Mouse (Mus musculus) testis, adult 2 months (tissue): ENCODE measurements around the gene Prrc2a.

Experiments used
- CTCF ChIP-seq: fragments of 200-500 bp; IDR thresholded peaks from 2 replicates; pipeline ENCODE4 v1.5.1; 2012; ENCODE audit warnings: low read depth, mild to moderate bottlenecking, inconsistent platforms, low read length, moderate library complexity; ENCODE audit not compliant: control insufficient read depth, insufficient read depth, insufficient replicate concordance
- POLR2A ChIP-seq: fragments of 200-500 bp; IDR thresholded peaks from 2 replicates; pipeline ENCODE4 v1.6.1; 2012; ENCODE audit warnings: low read depth, mild to moderate bottlenecking, inconsistent platforms, low read length, moderate library complexity; ENCODE audit not compliant: control insufficient read depth

DNA sequence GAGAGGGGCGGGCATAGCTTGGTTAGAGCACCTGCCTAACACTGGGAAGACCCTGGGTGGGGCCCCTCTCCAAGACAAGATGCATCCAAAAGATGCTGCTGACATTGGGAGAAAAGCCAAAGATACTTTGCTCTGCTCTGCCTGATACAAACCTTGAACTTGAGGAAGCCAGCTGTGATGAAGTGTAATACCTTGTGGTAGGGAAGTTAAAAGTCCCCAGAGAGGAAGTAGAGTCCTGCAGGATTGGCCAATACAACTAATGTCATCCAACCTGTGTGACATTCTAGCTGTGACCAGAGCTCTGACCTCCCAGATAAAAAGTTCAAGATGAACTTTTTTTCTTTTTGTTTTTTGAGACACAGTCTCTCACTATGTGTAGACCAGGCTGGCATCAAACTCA is 39.6 kb downstream of the Prrc2a start:
- TF ChIP-seq CTCF = no peak
- TF ChIP-seq POLR2A = no peak
